Mouse (Mus musculus) liver, embryonic 11.5 days (tissue): ENCODE results near the gene Dlx6. TPM values are rescaled to one million over a fixed set of nuclear protein-coding genes. Genes with fewer than 3 reads are reported as not detected.

Experiments
- ATAC-seq: fragments of 200-750 bp; cut with Nextera tagmentation; replicated peaks from 2 replicates; pipeline ENCODE4 v1.8.0; 2017; ENCODE audit warnings: moderate number of reproducible peaks, mild to moderate bottlenecking, moderate TSS enrichment, moderate library complexity; ENCODE audit not compliant: low FRiP score
- DNase-seq: peaks from one replicate; pipeline ENCODE4 v3.0.0-alpha.2; 2017; ENCODE audit warnings: low spot score
- H3K27ac ChIP-seq: fragments of 300-500 bp; sonication (generic); 2 replicates; pipeline ENCODE4 v1.5.1; 2014; ENCODE audit warnings: mild to moderate bottlenecking, low read depth, low read length, control low read depth
- H3K27me3 ChIP-seq: fragments of 300-500 bp; sonication (generic); replicated peaks from 2 replicates; pipeline ENCODE4 v1.6.1; 2014; ENCODE audit warnings: low read length, mixed read lengths; ENCODE audit not compliant: control insufficient read depth, insufficient read depth
- H3K36me3 ChIP-seq: fragments of 300-500 bp; sonication (generic); 2 replicates; pipeline ENCODE4 v1.6.1; 2014; ENCODE audit warnings: mild to moderate bottlenecking, low read length, moderate library complexity, mixed read lengths; ENCODE audit not compliant: control insufficient read depth, insufficient read depth
- H3K4me1 ChIP-seq: fragments of 300-500 bp; sonication (generic); replicated peaks from 2 replicates; pipeline ENCODE4 v1.6.1; 2014; ENCODE audit warnings: low read length, mixed read lengths; ENCODE audit not compliant: control insufficient read depth, insufficient read depth
- H3K4me2 ChIP-seq: fragments of 300-500 bp; sonication (generic); 2 replicates; pipeline ENCODE4 v1.6.1; 2014; ENCODE audit warnings: mild to moderate bottlenecking, control low read depth, moderate library complexity
- H3K4me3 ChIP-seq: fragments of 300-500 bp; sonication (generic); 2 replicates; pipeline ENCODE4 v1.5.1; 2014; ENCODE audit warnings: low read depth, low read length, control low read depth
- H3K9ac ChIP-seq: fragments of 300-500 bp; sonication (generic); 2 replicates; pipeline ENCODE4 v1.6.1; 2014; ENCODE audit warnings: low read depth, low read length, control low read depth
- H3K9me3 ChIP-seq: fragments of 300-500 bp; sonication (generic); 2 replicates; pipeline ENCODE4 v1.6.1; 2016; ENCODE audit warnings: low read length, inconsistent platforms, mixed read lengths; ENCODE audit not compliant: control insufficient read depth
- WGBS: fragments of 180-500 bp; shearing (Covaris S2); extraction: QIAGEN DNeasy Blood & Tissue Kit; methylation state at CpG from one replicate; pipeline ENCODE4 v1.1.7; 2014; 5-methylcytosine and 5-hydroxymethylcytosine counted together
- polyA plus RNA-seq: library from polyadenylated mRNA; unstranded; fragments of >200 nt; fragmentation: Nextera tagmentation; extraction: Ambion mirVana; gene quantifications from 2 replicates; pipeline ENCODE4 v1.2.1, GENCODE M21; 2014

The Dlx6 gene
- polyA plus RNA-seq, 1 experiment from 2014 or later = not detected

GRCm38 (mm10) chr6:6862611-6863010 lies 523 bp upstream of the Dlx6 start:
- Histone ChIP-seq H3K27me3 (peaks cover 93% of the 10 kb centered on the region), H3K36me3 (no peaks in the 10 kb centered on the region), H3K4me3 (peak overlapping the region; percentile 45), H3K4me1 (no peaks in the 10 kb centered on the region; the same call in 1 of the 2 replicates), H3K4me2 (peak overlapping the region; percentile 74), H3K9ac (no peak overlapping the region), H3K27ac (no peak overlapping the region), H3K9me3 (no peaks in the 10 kb centered on the region)
- DNase-seq (peak; percentile 69), ATAC-seq (peak; percentile 61; the same call in 1 of the 2 replicates)
- WGBS = 1% methylated on average over 23 of the region's 23 CpGs

GRCm38 (mm10) chr6:6863955-6864354 lies 821 bp downstream of the Dlx6 start:
- DNase-seq (no peak), ATAC-seq (no peak; the same call in none of the 2 replicates)
- Histone ChIP-seq H3K4me2 (peak overlapping the region; percentile 74), H3K36me3 (no peaks in the 10 kb centered on the region), H3K27me3 (peaks cover 89% of the 10 kb centered on the region), H3K9me3 (no peaks in the 10 kb centered on the region), H3K27ac (no peak overlapping the region), H3K4me1 (no peaks in the 10 kb centered on the region; the same call in 1 of the 2 replicates), H3K4me3 (peak overlapping the region; percentile 45), H3K9ac (no peak overlapping the region)
- WGBS = 4% methylated on average over 21 of the region's 21 CpGs

- Histone ChIP-seq H3K4me1 (no peaks in the 10 kb centered on the region; the same call in 1 of the 2 replicates), H3K9ac (no peak overlapping the region), H3K4me2 (no peak overlapping the region), H3K27me3 (peaks cover 89% of the 10 kb centered on the region), H3K27ac (no peak overlapping the region), H3K36me3 (no peaks in the 10 kb centered on the region), H3K4me3 (no peak overlapping the region), H3K9me3 (no peaks in the 10 kb centered on the region)
- DNase-seq (no peak), ATAC-seq (no peak)
- WGBS = 2% methylated on average over 36 of the region's 36 CpGs
These were observed 1.6 kb downstream of the Dlx6 start for GRCm38 (mm10) chr6:6864441-6865440.

GRCm38 (mm10) chr6:6867031-6867430 lies 3.9 kb downstream of the Dlx6 start:
- Histone ChIP-seq H3K4me2 (no peak overlapping the region), H3K9ac (no peak overlapping the region), H3K36me3 (no peaks in the 10 kb centered on the region), H3K27ac (no peak overlapping the region), H3K4me3 (no peak overlapping the region), H3K4me1 (no peaks in the 10 kb centered on the region; the same call in 1 of the 2 replicates), H3K9me3 (no peaks in the 10 kb centered on the region), H3K27me3 (peaks cover 92% of the 10 kb centered on the region)
- ATAC-seq = no peak
- DNase-seq = no peak
- 6% methylated on average over 9 of the region's 9 CpGs for WGBS

- H3K4me1 ChIP-seq = no peaks in the 10 kb centered on the region
- DNase-seq = no peak
These were observed 6.0 kb downstream of the Dlx6 start for GRCm38 (mm10) chr6:6869041-6869685.

GRCm38 (mm10) chr6:6869961-6870800 lies 7.0 kb downstream of the Dlx6 start:
- no peaks in the 10 kb centered on the region for H3K4me1 ChIP-seq
- no peak overlapping the region for H3K4me2 ChIP-seq
- H3K9me3 ChIP-seq = no peaks in the 10 kb centered on the region
- no peak overlapping the region for H3K27ac ChIP-seq
- H3K9ac ChIP-seq = no peak overlapping the region
- no peak overlapping the region for H3K4me3 ChIP-seq
- DNase-seq = no peak
- H3K36me3 ChIP-seq = no peaks in the 10 kb centered on the region
- ATAC-seq = no peak
- H3K27me3 ChIP-seq = peaks cover 92% of the 10 kb centered on the region
- under 1% methylated on average over 11 of the region's 11 CpGs for WGBS

More at GRCm38 (mm10) chr6:6869041-6869685, 6.0 kb downstream of the Dlx6 start:
- no peak overlapping the region for H3K9ac ChIP-seq
- H3K4me2 ChIP-seq = no peak overlapping the region
- ATAC-seq = no peak
- H3K27me3 ChIP-seq = peaks cover 92% of the 10 kb centered on the region
- no peaks in the 10 kb centered on the region for H3K9me3 ChIP-seq
- no peaks in the 10 kb centered on the region for H3K36me3 ChIP-seq
- H3K27ac ChIP-seq = no peak overlapping the region
- 6% methylated on average over 13 of the region's 13 CpGs for WGBS
- H3K4me3 ChIP-seq = no peak overlapping the region

GRCm38 (mm10) chr6:6870876-6871420 lies 7.8 kb downstream of the Dlx6 start:
- Histone ChIP-seq H3K4me1 (no peaks in the 10 kb centered on the region), H3K9me3 (no peaks in the 10 kb centered on the region), H3K9ac (no peak overlapping the region), H3K4me2 (no peak overlapping the region), H3K36me3 (no peaks in the 10 kb centered on the region), H3K4me3 (no peak overlapping the region), H3K27me3 (peaks cover 92% of the 10 kb centered on the region), H3K27ac (no peak overlapping the region)
- ATAC-seq = no peak
- DNase-seq = no peak
- WGBS = 2% methylated on average over 7 of the region's 7 CpGs

GRCm38 (mm10) chr6:6871692-6872091 lies 8.6 kb downstream of the Dlx6 start:
- 6% methylated on average over 5 of the region's 5 CpGs for WGBS
- H3K4me2 ChIP-seq = no peak overlapping the region

More at GRCm38 (mm10) chr6:6871692-6872091, 8.6 kb downstream of the Dlx6 start:
- no peak overlapping the region for H3K27ac ChIP-seq
- no peak for ATAC-seq
- H3K9me3 ChIP-seq = no peaks in the 10 kb centered on the region
- H3K36me3 ChIP-seq = no peaks in the 10 kb centered on the region
- peaks cover 93% of the 10 kb centered on the region for H3K27me3 ChIP-seq
- no peak overlapping the region for H3K4me3 ChIP-seq
- H3K4me1 ChIP-seq = no peaks in the 10 kb centered on the region
- H3K9ac ChIP-seq = no peak overlapping the region
- no peak for DNase-seq
